Mouse (Mus musculus) heart, adult 18-20 months (tissue): ENCODE measurements around the gene Tjap1. TPM values are rescaled to one million over a fixed set of nuclear protein-coding genes. Genes with fewer than 3 reads are reported as not detected.

Experiments
- DNase-seq, 2 experiments: peaks; one replicate each; pipeline ENCODE4 v3.0.0; 2021 to 2022; ENCODE audit warnings: mixed read lengths in 1 of 2
- microRNA-seq, 2 experiments: library from miRNA; unstranded; fragments of <30 nt; microRNA quantifications; one replicate each; pipeline ENCODE4 v1.2.0; 2022
- total RNA-seq, 2 experiments: library from RNA; stranded (reverse); gene quantifications; 2 replicates each; pipeline ENCODE4 v1.2.3; 2021

Gene Tjap1
- total RNA-seq, 2 experiments from 2014 or later: 29.7 to 29.9 TPM

GRCm38 (mm10) chr17:46253452-46254084 lies 29.3 kb downstream of the Tjap1 start, which contains the start of gene Lrrc73:
Lrrc73 (plus strand) TSS chr17:46253531.
- peak; percentile 93 for DNase-seq

DNA sequence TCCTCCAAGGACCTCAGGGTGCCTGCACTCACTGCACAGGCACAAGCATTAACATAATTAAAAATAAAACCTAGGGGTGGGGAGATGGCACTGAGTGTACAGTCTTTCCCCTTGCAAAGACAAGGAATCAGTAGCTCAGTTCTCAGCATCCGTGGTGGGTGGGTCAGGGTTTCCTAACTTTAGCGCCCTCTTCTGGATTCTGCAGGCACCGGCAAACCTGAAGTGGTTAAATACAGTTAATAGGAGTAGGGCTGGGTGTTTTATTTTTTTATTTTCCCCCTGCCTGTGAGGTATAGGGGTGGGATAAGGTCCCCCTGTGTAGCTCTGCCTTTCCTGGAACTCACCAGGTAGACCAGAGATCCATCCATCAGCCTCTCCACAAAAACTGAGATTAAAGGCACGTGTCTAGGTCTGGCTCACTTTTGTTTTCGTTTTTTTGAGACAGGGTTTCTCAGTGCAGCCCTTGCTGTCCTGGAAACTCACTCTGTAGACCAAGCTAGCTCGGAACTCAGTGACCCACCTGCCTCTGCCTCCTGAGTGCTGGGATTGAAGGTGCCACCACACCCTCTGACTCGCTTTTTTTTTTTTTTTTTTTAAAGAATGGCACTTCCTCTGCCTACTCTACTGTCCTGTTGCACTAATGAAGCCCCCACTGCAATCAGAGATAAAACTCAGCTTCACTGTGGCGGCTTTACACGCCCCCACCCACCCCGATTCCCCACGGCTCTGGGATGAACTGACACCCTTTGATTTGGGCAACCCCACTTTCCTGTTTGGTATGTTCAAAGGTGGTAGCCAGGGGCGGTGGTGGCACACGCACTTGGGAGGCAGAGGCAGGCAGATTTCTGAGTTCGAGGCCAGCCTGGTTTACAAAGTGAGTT lies 30.0 kb downstream of the Tjap1 start:
- no peak for DNase-seq

- DNase-seq: no peak
These were observed 31.7 kb downstream of the Tjap1 start for GRCm38 (mm10) chr17:46251174-46251573.

- DNase-seq: no peak
These were observed 34.7 kb downstream of the Tjap1 start for GRCm38 (mm10) chr17:46248189-46248522.

DNA sequence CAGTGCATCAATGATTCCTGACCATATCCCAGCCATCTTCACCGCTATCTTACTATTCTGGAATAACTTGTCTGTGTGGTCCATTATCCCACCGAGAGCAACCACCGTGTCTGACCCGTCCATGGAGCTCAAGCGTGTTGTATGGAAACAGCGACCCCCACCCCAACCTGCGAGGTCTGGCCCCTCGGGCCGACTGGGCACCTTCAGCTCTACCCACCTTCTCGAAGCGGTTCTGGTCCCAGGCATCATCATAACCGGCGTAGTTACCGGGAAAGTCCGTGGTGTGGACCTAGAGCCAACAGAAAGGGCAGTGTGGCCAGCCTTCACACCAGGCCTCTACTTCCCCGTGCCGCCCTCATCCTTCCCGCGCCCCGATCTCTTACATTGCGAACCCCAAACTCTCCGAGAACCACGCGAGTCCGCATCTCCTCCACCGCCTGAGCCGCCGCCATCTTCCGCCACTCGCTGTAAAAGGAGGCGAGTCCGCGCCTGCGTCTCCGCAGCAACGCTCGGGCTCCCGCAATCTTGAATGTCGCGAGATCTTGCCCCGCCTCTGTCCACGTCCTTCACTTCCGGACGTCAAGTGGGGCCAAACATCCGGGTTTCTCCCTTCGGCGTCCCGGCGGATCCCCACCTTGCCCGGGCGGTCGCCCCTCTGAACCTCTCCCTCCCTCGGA lies 35.2 kb downstream of the Tjap1 start, which contains the start of the genes Polr1c and Yipf3:
TSS of gene Polr1c (minus strand) at position 543 of the 677 bp plus-strand sequence.
TSS of gene Yipf3 (plus strand) at position 569 of the 677 bp plus-strand sequence.
- DNase-seq: peak; percentile 97 to 98

DNA sequence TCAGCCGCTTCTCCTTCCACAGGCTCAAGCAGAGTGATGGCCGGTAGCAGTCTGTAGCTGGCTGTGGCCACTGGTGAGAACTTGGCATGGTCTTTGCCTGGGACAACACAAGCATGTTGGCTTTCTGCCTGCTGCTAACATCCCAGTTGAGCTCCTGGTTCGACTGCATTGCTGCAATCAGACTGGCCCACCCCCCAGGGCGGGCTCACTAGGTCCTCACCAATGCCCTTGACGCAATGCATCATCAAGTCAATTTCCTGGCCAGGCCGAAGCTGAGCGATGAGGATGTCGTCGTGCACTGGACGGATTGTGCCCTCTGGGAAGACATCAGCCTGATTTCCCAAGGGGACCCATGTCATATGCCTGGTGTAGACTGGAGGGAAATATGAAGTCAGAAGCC lies 38.2 kb downstream of the Tjap1 start:
- DNase-seq: peak in 1 of 2 experiments; percentile 22

GRCm38 (mm10) chr17:46243624-46244023 lies 39.2 kb downstream of the Tjap1 start:
- no peak for DNase-seq

GRCm38 (mm10) chr17:46242993-46243392 lies 39.8 kb downstream of the Tjap1 start:
- no peak for DNase-seq

GRCm38 (mm10) chr17:46242274-46242673 lies 40.6 kb downstream of the Tjap1 start:
- DNase-seq: no peak

GRCm38 (mm10) chr17:46241471-46241870 lies 41.4 kb downstream of the Tjap1 start:
- DNase-seq: no peak

DNA sequence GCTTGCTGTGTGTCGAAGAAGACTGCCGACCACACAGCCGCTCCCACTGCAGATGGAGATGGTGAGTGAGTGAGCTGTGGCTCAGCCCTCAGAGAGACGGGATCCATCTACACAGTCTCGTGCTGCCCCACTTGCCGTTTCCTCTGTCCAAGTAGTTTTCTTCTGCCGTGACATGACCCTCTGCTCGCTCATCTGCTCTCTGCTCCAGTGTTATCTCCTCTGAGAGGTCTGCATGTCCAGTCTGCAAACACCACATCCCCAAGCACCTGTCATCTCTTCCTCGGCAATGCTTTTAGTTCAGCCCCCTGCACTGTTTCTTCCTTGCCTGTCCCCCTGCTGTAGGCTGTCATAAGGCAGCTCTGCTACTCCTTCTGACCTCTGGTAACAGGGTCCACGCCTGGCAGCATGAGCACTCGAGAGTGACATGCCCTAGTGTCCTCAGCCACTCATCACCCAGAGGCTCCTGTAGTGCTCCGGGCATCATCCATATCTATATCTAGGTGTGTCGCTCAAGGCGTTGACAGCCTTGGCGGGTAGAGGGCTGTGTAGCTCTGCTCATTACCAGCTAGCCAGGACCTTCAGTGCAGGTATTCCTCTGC lies 43.2 kb downstream of the Tjap1 start:
- no peak for DNase-seq

GRCm38 (mm10) chr17:46237480-46237879 lies 45.3 kb downstream of the Tjap1 start:
- no peak for DNase-seq

DNA sequence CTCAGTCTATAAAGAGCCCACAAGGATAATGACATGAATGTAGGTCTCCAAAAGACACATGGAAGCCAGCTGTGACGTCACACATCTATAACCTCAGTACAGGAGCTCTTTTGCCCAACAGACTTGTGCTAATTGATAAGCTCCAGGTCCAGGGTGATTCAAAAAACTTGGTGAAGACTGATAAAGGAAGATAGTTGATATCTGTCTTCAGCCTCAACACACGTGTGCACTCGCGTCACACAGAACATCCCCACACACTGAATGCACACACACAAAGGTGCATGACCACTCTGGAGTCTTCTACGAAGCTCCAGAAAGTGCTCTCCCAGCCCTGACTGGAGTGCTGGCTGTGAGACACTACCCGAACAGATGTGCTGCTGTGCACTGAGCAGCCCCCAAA lies 45.7 kb downstream of the Tjap1 start:
- DNase-seq: no peak

DNA sequence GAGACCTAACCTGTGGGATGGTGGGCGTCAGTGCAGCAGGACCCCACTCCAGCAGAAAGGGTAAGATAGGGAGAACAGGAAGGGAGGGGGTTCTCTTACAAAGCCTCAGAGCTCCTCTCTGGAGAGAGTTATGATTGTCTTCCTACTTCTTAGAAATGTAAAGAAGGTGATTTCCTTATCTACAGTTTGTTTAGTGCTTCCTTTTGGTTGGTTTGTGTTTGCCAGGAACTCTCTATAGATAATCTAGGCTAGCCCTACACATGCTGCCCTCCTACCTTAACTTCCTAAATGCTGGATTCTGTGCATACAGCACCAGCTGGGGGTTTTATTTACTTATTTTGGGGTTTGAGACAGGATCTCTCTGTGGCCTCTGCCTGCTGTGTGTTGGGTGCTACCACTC lies 46.8 kb downstream of the Tjap1 start:
- no peak for DNase-seq

DNA sequence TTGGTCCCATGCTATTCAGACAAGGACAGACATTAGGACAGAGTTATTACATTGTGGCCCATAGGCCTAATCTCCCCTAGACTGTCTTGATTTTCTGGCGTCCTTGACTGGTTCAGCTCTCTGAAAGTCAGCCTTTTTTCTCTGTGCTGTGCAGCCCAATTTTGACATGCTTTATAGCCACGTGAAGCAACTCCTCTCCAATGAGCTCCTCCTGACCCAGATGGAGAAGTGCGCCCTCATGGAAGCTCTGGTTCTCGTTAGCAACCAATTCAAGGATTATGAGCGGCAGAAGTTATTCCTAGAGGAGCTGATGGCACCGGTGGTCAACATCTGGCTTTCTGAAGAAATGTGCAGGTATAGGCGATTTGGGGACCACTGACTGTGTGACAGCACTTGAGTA lies 55.2 kb downstream of the Tjap1 start:
- DNase-seq: no peak

DNA sequence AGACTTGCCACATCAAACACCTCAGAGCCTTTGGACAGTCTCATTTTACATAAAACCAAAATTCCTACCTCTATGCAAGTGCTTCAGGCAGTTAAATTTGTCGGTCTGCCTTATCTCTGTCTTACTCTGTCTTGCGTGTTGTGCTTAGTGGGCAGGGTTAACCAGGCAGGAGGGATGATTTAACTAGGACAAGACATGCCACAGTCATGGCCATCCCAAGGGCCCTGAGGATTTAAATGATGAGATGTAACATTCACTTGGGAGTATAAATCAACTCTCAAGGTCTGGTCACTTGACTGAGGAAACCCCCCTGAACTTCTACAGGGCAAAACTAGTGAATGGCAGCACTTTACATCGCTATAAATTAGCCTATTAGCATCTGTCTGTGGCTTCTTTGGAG lies 61.2 kb downstream of the Tjap1 start:
- DNase-seq: no peak

GRCm38 (mm10) chr17:46210550-46210949 lies 72.3 kb downstream of the Tjap1 start:
- DNase-seq: no peak

Small RNA genes lying within 50 kb of the gene (microRNA-seq; reads per million reads assigned to microRNA genes)
- gene Mir693: 0.38 to 0.54 reads per million in 2 experiments

Other genes with a start within 250 kb of the Tjap1 start
- 100 to 1,000 TPM; 143 to 145 TPM for gene Mrps18a, start 172.0 kb downstream of the Tjap1 start, total RNA-seq
- gene Rsph9, start 138.8 kb downstream of the Tjap1 start, total RNA-seq: under 1 TPM; 0.41 to 0.60 TPM
- 10 to 100 TPM; 28.0 to 30.4 TPM for gene Mad2l1bp, start 129.5 kb downstream of the Tjap1 start, total RNA-seq
- 10 to 100 TPM; 49.5 to 51.2 TPM for gene Gtpbp2, start 122.0 kb downstream of the Tjap1 start, total RNA-seq
- 1 to 10 TPM; 8.0 to 9.5 TPM for gene Polh, start 80.4 kb downstream of the Tjap1 start, total RNA-seq
- gene Xpo5, start 80.2 kb downstream of the Tjap1 start, total RNA-seq: 10 to 100 TPM; 20.5 to 21.7 TPM
- 10 to 100 TPM; 24.5 to 27.2 TPM for gene Polr1c, start 35.0 kb downstream of the Tjap1 start, total RNA-seq
- 10 to 100 TPM; 73.6 to 77.5 TPM for gene Yipf3, start 34.9 kb downstream of the Tjap1 start, total RNA-seq
- under 1 TPM; 0.18 to 0.37 TPM for gene Lrrc73, start 29.5 kb downstream of the Tjap1 start, total RNA-seq
- gene Dlk2, start 14.4 kb upstream of the Tjap1 start, total RNA-seq: under 1 TPM; 0.20 to 0.21 TPM
- 1 to 10 TPM; 3.6 to 4.2 TPM for gene Abcc10, start 45.3 kb upstream of the Tjap1 start, total RNA-seq
- 10 to 100 TPM; 17.1 to 21.7 TPM for gene Zfp318, start 100.7 kb upstream of the Tjap1 start, total RNA-seq
- 1 to 10 TPM in 1 of 2 experiments, under 1 TPM in 1; 0.82 to 1.2 TPM for gene Crip3, start 145.9 kb upstream of the Tjap1 start, total RNA-seq
- not detected for gene Slc22a7, start 155.4 kb upstream of the Tjap1 start, total RNA-seq
- under 1 TPM; 0.20 to 0.28 TPM for gene Ttbk1, start 204.6 kb upstream of the Tjap1 start, total RNA-seq
- gene Dnph1, start 213.7 kb upstream of the Tjap1 start, total RNA-seq: 1 to 10 TPM; 1.2 to 1.5 TPM